Mouse (Mus musculus): Measurements from ENCODE around the gene Acadsb. TPM values are rescaled to one million over a fixed set of nuclear protein-coding genes. Genes with fewer than 3 reads are reported as not detected.

Acadsb gene
- polyA plus RNA-seq (2017; shearing (Covaris generic)), result 71.5 TPM

GRCm38 (mm10) chr7:131410416-131411058, at the start of gene Acadsb, which contains the start of gene Ikzf5:
Gene Acadsb (plus strand): TSS chr7:131410601.
Gene Ikzf5 (minus strand): TSS chr7:131410521.

GRCm38 (mm10) chr7:131362615-131363300, 47.6 kb upstream of the Acadsb start, which contains the start of gene 2310057M21Rik:
Gene 2310057M21Rik (minus strand): TSS chr7:131362759.

GRCm38 (mm10) chr7:131370648-131371469, 39.5 kb upstream of the Acadsb start, which contains the start of gene Pstk:
Gene Pstk (plus strand): TSS chr7:131371141.

Other genes starting within 250 kb of the Acadsb start
- gene 5430419D17Rik, start 236.2 kb upstream of the Acadsb start, polyA plus RNA-seq (2017; shearing (Covaris generic)), result not detected
- not detected for gene Cuzd1, start 88.3 kb upstream of the Acadsb start, polyA plus RNA-seq (2017; shearing (Covaris generic))
- gene Fam24b, start 81.1 kb upstream of the Acadsb start, polyA plus RNA-seq (2017; shearing (Covaris generic)), result not detected
- not detected for gene Fam24a, start 76.7 kb upstream of the Acadsb start, polyA plus RNA-seq (2017; shearing (Covaris generic))
- 20.9 TPM for gene 2310057M21Rik, start 47.8 kb upstream of the Acadsb start, polyA plus RNA-seq (2017; shearing (Covaris generic))
- gene Pstk, start 39.5 kb upstream of the Acadsb start, polyA plus RNA-seq (2017; shearing (Covaris generic)), result 48.7 TPM
- 26.2 TPM for gene Ikzf5, start 80 bp upstream of the Acadsb start, polyA plus RNA-seq (2017; shearing (Covaris generic))
- gene Hmx3, start 132.3 kb downstream of the Acadsb start, polyA plus RNA-seq (2017; shearing (Covaris generic)), result not detected
- not detected for gene Hmx2, start 138.2 kb downstream of the Acadsb start, polyA plus RNA-seq (2017; shearing (Covaris generic))
- gene Bub3, start 149.6 kb downstream of the Acadsb start, polyA plus RNA-seq (2017; shearing (Covaris generic)), result 179 TPM

Data from activated CD4-positive, CD25-positive, alpha-beta regulatory T cell, adult 9 weeks (primary cell).